ENCODE assay signal across 26 mouse cellular contexts in genomic region chr3:80543783-80544182, GRCm38 (mm10).
DNase-seq lines count a peak whose midpoint lies in the region; ATAC-seq and TF ChIP-seq lines count a peak whose summit lies in the region.
"Had no signal": no experiment of that assay in that cellular context is flagged by ENCODE, and none has a peak within 500 bp of the region (broad histone marks: within the 10 kb centered on the region; RNA-seq: fewer than 3 reads in every experiment).

No protein-coding gene starts in this region.

- H3K36me3 ChIP-seq in forebrain, embryonic 14.5 days (ENCODE audit: control insufficient read depth, insufficient read depth, low read length): no peaks in the 10 kb centered on the region
- H3K36me3 ChIP-seq in forebrain, embryonic 10.5 days (replicated peaks): no peaks in the 10 kb centered on the region
- no peaks in the 10 kb centered on the region for H3K36me3 ChIP-seq in forebrain, embryonic 16.5 days (ENCODE audit: control insufficient read depth, insufficient read depth)
- no peaks in the 10 kb centered on the region for H3K36me3 ChIP-seq in forebrain, embryonic 11.5 days (ENCODE audit: control insufficient read depth, insufficient read depth, low read length)
- H3K36me3 ChIP-seq: embryonic facial prominence, embryonic 13.5 days; embryonic facial prominence, embryonic 15.5 days; G1E had no signal

- H3K9ac ChIP-seq in forebrain, embryonic 14.5 days (ENCODE audit: low read length): no peak overlapping the region
- H3K9ac ChIP-seq in forebrain, embryonic 16.5 days (replicated peaks; ENCODE audit: low read depth, low read length): no peak overlapping the region
- no peak overlapping the region for H3K9ac ChIP-seq in forebrain, embryonic 11.5 days (ENCODE audit: low read length)
- H3K9ac ChIP-seq: embryonic facial prominence, embryonic 13.5 days; embryonic facial prominence, embryonic 15.5 days had no signal

- WGBS in forebrain, embryonic 14.5 days: 11% methylated on average over 1 of the region's 1 CpGs
- 63% methylated on average over 1 of the region's 1 CpGs for WGBS in forebrain, embryonic 10.5 days
- 21% methylated on average over 1 of the region's 1 CpGs for WGBS in forebrain, embryonic 16.5 days
- WGBS in forebrain, embryonic 11.5 days: 61% methylated on average over 1 of the region's 1 CpGs

- TF ChIP-seq POLR2A in brain, embryonic 14.5 days (IDR thresholded peaks at IDR 0.05; ENCODE audit: borderline replicate concordance, extremely low read depth, insufficient read depth, insufficient read length, poor library complexity, severe bottlenecking): no peak

- H3K9me3 ChIP-seq in forebrain, embryonic 14.5 days (replicated peaks; ENCODE audit: control insufficient read depth, low read length): no peaks in the 10 kb centered on the region
- H3K9me3 ChIP-seq in forebrain, embryonic 10.5 days: no peaks in the 10 kb centered on the region
- no peaks in the 10 kb centered on the region for H3K9me3 ChIP-seq in forebrain, embryonic 16.5 days (ENCODE audit: control insufficient read depth, low read length)
- no peaks in the 10 kb centered on the region for H3K9me3 ChIP-seq in forebrain, embryonic 11.5 days (ENCODE audit: control insufficient read depth, low read length)
- H3K9me3 ChIP-seq: embryonic facial prominence, embryonic 13.5 days; embryonic facial prominence, embryonic 15.5 days; G1E had no signal

- ATAC-seq in forebrain, embryonic 14.5 days: 0 out of 2 replicates have a peak, but pooled peaks have one; percentile 29
- peak; percentile 39; the same call in 1 of the 2 replicates for ATAC-seq in forebrain, embryonic 16.5 days
- ATAC-seq in forebrain, embryonic 11.5 days (replicated peaks; ENCODE audit: low FRiP score): no peak
- ATAC-seq: activated CD4-positive, CD25-positive, alpha-beta regulatory T cell, adult 4 months; CD4-positive, CD25-positive, alpha-beta regulatory T cell, adult 4 months; Patski had no signal

- no peaks in the 10 kb centered on the region for H3K27me3 ChIP-seq in forebrain, embryonic 14.5 days (replicated peaks; ENCODE audit: control insufficient read depth, insufficient read depth, low read length)
- H3K27me3 ChIP-seq in forebrain, embryonic 10.5 days (ENCODE audit: poor library complexity, severe bottlenecking): no peaks in the 10 kb centered on the region
- no peaks in the 10 kb centered on the region for H3K27me3 ChIP-seq in forebrain, embryonic 16.5 days (replicated peaks; ENCODE audit: control insufficient read depth, insufficient read depth, low read length)
- H3K27me3 ChIP-seq in forebrain, embryonic 11.5 days (ENCODE audit: control insufficient read depth, insufficient read depth, low read length): no peaks in the 10 kb centered on the region
- H3K27me3 ChIP-seq: CH12.LX; embryonic facial prominence, embryonic 13.5 days; embryonic facial prominence, embryonic 15.5 days had no signal

- no peak for TF ChIP-seq CTCF in layer of hippocampus, adult 2 months (conservative IDR thresholded peaks at IDR 0.05)
- no peak for TF ChIP-seq CTCF in brain, embryonic 14.5 days (IDR thresholded peaks at IDR 0.05; ENCODE audit: borderline replicate concordance, extremely low read depth, insufficient read depth, insufficient read length)

- no peak overlapping the region for H3K4me2 ChIP-seq in forebrain, embryonic 14.5 days (ENCODE audit: low read length)
- H3K4me2 ChIP-seq in forebrain, embryonic 16.5 days (ENCODE audit: low read length): no peak overlapping the region
- no peak overlapping the region for H3K4me2 ChIP-seq in forebrain, embryonic 11.5 days (ENCODE audit: low read depth, low read length, severe bottlenecking)
- H3K4me2 ChIP-seq: embryonic facial prominence, embryonic 13.5 days; embryonic facial prominence, embryonic 15.5 days had no signal

- no peak overlapping the region for H3K27ac ChIP-seq in forebrain, embryonic 14.5 days (ENCODE audit: low read depth, low read length)
- no peak overlapping the region for H3K27ac ChIP-seq in forebrain, embryonic 10.5 days
- H3K27ac ChIP-seq in forebrain, embryonic 16.5 days (ENCODE audit: low read length): no peak overlapping the region; the same call in 1 of the 2 replicates
- no peak overlapping the region for H3K27ac ChIP-seq in forebrain, embryonic 11.5 days (ENCODE audit: low read depth, low read length)
- peak overlapping the region; percentile 75 for H3K27ac ChIP-seq in layer of hippocampus, adult 2 months
- H3K27ac ChIP-seq: embryonic facial prominence, embryonic 13.5 days; embryonic facial prominence, embryonic 15.5 days had no signal

- H3K4me1 ChIP-seq in forebrain, embryonic 14.5 days (ENCODE audit: control insufficient read depth, insufficient read depth, low read length): 0 out of 2 replicates have a peak, but pooled peaks cover 2% of the 10 kb centered on the region
- H3K4me1 ChIP-seq in forebrain, embryonic 10.5 days: no peaks in the 10 kb centered on the region
- H3K4me1 ChIP-seq in forebrain, embryonic 16.5 days (replicated peaks; ENCODE audit: control insufficient read depth, insufficient read depth, low read length): no peaks in the 10 kb centered on the region; the same call in 1 of the 2 replicates
- no peaks in the 10 kb centered on the region for H3K4me1 ChIP-seq in forebrain, embryonic 11.5 days (replicated peaks; ENCODE audit: control insufficient read depth, insufficient read depth, low read length)
- H3K4me1 ChIP-seq: embryonic facial prominence, embryonic 13.5 days; embryonic facial prominence, embryonic 15.5 days had no signal

- peak; percentile 37 for DNase-seq in forebrain, embryonic 14.5 days (ENCODE audit: low spot score)
- DNase-seq in forebrain, embryonic 10.5 days (ENCODE audit: extremely low spot score, low spot score): no peak
- DNase-seq in forebrain, embryonic 11.5 days (ENCODE audit: low spot score): no peak
- DNase-seq in layer of hippocampus, adult 2 months (ENCODE audit: low spot score in 2 of 2): peak in 1 of 2 experiments; percentile 19
- no peak for DNase-seq in layer of hippocampus, adult 9-11 months
- DNase-seq in brain, embryonic 14.5 days (ENCODE audit: low read depth): peak; percentile 55
- DNase-seq: adrenal gland, adult 8-10 months; adrenal gland, postnatal 14 days; adrenal gland, postnatal 36 days; B cell, adult 2 months; cerebellum, adult 11 months; cerebellum, adult 18-20 months; cerebellum, adult 8-10 months; cerebellum, adult 9-11 months; cerebellum, postnatal 14 days; cerebellum, postnatal 36 days; embryo, embryonic 11 days had no signal

- H3K4me3 ChIP-seq in forebrain, embryonic 14.5 days (ENCODE audit: low read depth, low read length): no peak overlapping the region
- H3K4me3 ChIP-seq in forebrain, embryonic 10.5 days: no peak overlapping the region
- H3K4me3 ChIP-seq in forebrain, embryonic 16.5 days (replicated peaks; ENCODE audit: low read length): no peak overlapping the region
- H3K4me3 ChIP-seq in forebrain, embryonic 11.5 days (ENCODE audit: low read depth, low read length): no peak overlapping the region
- no peak overlapping the region for H3K4me3 ChIP-seq in layer of hippocampus, adult 2 months
- H3K4me3 ChIP-seq: embryonic facial prominence, embryonic 13.5 days; embryonic facial prominence, embryonic 15.5 days; erythroblast, embryonic 14.5 days had no signal

Comparison
In these comparisons a context has a peak if more than half of its experiments do, and no peak if none do; other contexts are left out.
1. DNase-seq: peak in forebrain, embryonic 14.5 days (single experiment) and brain, embryonic 14.5 days (single experiment); none in forebrain, embryonic 10.5 days (single experiment), forebrain, embryonic 11.5 days (single experiment) and layer of hippocampus, adult 9-11 months (single experiment).